Mouse (Mus musculus): ENCODE data around the gene Gm10135. TPM values are rescaled to one million over a fixed set of nuclear protein-coding genes. Genes with fewer than 3 reads are reported as not detected.
"Not testable (repeated sequence)": the region's sequence is repeated elsewhere in the genome, so short reads cannot be mapped to it uniquely, and the experiment has no call there.

The Gm10135 gene
- total RNA-seq (2017) = 5.1 and 6.4 TPM in 2 replicates

- no peak for ATAC-seq (ENCODE audit: extremely low read depth, insufficient number of reproducible peaks, low FRiP score, poor library complexity, severe bottlenecking)
Observed at GRCm38 (mm10) chr5:72974602-72975001, at the start of gene Gm10135. TSS of gene Gm10135 (minus strand) at chr5:72974702.

GRCm38 (mm10) chr5:73023801-73024200, 49.3 kb upstream of the Gm10135 start:
- no peak for ATAC-seq (ENCODE audit: extremely low read depth, insufficient number of reproducible peaks, low FRiP score, poor library complexity, severe bottlenecking)

- ATAC-seq (ENCODE audit: extremely low read depth, insufficient number of reproducible peaks, low FRiP score, poor library complexity, severe bottlenecking) = no peak
Observed at GRCm38 (mm10) chr5:73014745-73015144, 40.2 kb upstream of the Gm10135 start.

GRCm38 (mm10) chr5:73013611-73014287, 39.2 kb upstream of the Gm10135 start:
- ATAC-seq (ENCODE audit: extremely low read depth, insufficient number of reproducible peaks, low FRiP score, poor library complexity, severe bottlenecking) = 0 out of 2 replicates have a peak, but pooled peaks have one; percentile 11

GRCm38 (mm10) chr5:73012884-73013610, 38.5 kb upstream of the Gm10135 start:
- not testable (repeated sequence) for ATAC-seq (ENCODE audit: extremely low read depth, insufficient number of reproducible peaks, low FRiP score, poor library complexity, severe bottlenecking)

- not testable (repeated sequence) for ATAC-seq (ENCODE audit: extremely low read depth, insufficient number of reproducible peaks, low FRiP score, poor library complexity, severe bottlenecking)
Observed at GRCm38 (mm10) chr5:73011806-73012205, 37.3 kb upstream of the Gm10135 start.

- ATAC-seq (ENCODE audit: extremely low read depth, insufficient number of reproducible peaks, low FRiP score, poor library complexity, severe bottlenecking) = 0 out of 2 replicates have a peak, but pooled peaks have one; percentile 30
Observed at GRCm38 (mm10) chr5:73008230-73008629, 33.7 kb upstream of the Gm10135 start.

GRCm38 (mm10) chr5:73007582-73007959, 33.1 kb upstream of the Gm10135 start:
- no peak for ATAC-seq (ENCODE audit: extremely low read depth, insufficient number of reproducible peaks, low FRiP score, poor library complexity, severe bottlenecking)

GRCm38 (mm10) chr5:73006784-73007581, 32.5 kb upstream of the Gm10135 start, which contains the start of gene Slc10a4:
TSS of gene Slc10a4 (plus strand) at chr5:73006883.
- no peak for ATAC-seq (ENCODE audit: extremely low read depth, insufficient number of reproducible peaks, low FRiP score, poor library complexity, severe bottlenecking)

GRCm38 (mm10) chr5:73004046-73004445, 29.5 kb upstream of the Gm10135 start:
- no peak for ATAC-seq (ENCODE audit: extremely low read depth, insufficient number of reproducible peaks, low FRiP score, poor library complexity, severe bottlenecking)

GRCm38 (mm10) chr5:72998546-72998945, 24.0 kb upstream of the Gm10135 start:
- not testable (repeated sequence) for ATAC-seq (ENCODE audit: extremely low read depth, insufficient number of reproducible peaks, low FRiP score, poor library complexity, severe bottlenecking)

GRCm38 (mm10) chr5:72995379-72995778, 20.9 kb upstream of the Gm10135 start:
- no peak for ATAC-seq (ENCODE audit: extremely low read depth, insufficient number of reproducible peaks, low FRiP score, poor library complexity, severe bottlenecking)

- no peak for ATAC-seq (ENCODE audit: extremely low read depth, insufficient number of reproducible peaks, low FRiP score, poor library complexity, severe bottlenecking)
Observed at GRCm38 (mm10) chr5:72994928-72995327, 20.4 kb upstream of the Gm10135 start.

- no peak for ATAC-seq (ENCODE audit: extremely low read depth, insufficient number of reproducible peaks, low FRiP score, poor library complexity, severe bottlenecking)
Observed at GRCm38 (mm10) chr5:72994424-72994823, 19.9 kb upstream of the Gm10135 start.

GRCm38 (mm10) chr5:72992474-72992873, 18.0 kb upstream of the Gm10135 start:
- ATAC-seq (ENCODE audit: extremely low read depth, insufficient number of reproducible peaks, low FRiP score, poor library complexity, severe bottlenecking) = no peak

GRCm38 (mm10) chr5:72989756-72990155, 15.3 kb upstream of the Gm10135 start:
- no peak for ATAC-seq (ENCODE audit: extremely low read depth, insufficient number of reproducible peaks, low FRiP score, poor library complexity, severe bottlenecking)

- ATAC-seq (ENCODE audit: extremely low read depth, insufficient number of reproducible peaks, low FRiP score, poor library complexity, severe bottlenecking) = no peak
Observed at GRCm38 (mm10) chr5:72987786-72988185, 13.3 kb upstream of the Gm10135 start.

- ATAC-seq (ENCODE audit: extremely low read depth, insufficient number of reproducible peaks, low FRiP score, poor library complexity, severe bottlenecking) = peak; percentile 51; the same call in 1 of the 2 replicates
Observed at GRCm38 (mm10) chr5:72984091-72984490, 9.6 kb upstream of the Gm10135 start.

- no peak for ATAC-seq (ENCODE audit: extremely low read depth, insufficient number of reproducible peaks, low FRiP score, poor library complexity, severe bottlenecking)
Observed at GRCm38 (mm10) chr5:72976539-72976938, 2.0 kb upstream of the Gm10135 start.
